Mouse (Mus musculus) lung, embryonic 14.5 days (tissue): ENCODE measurements at regions not wholly inside any gene's neighbourhood (a gene's known extent, or its start where the extent isn't known, plus 50 kb on each side); places are given as distances from the start of the nearest gene placed in this dataset.
"Not testable (repeated sequence)": the region's sequence is repeated elsewhere in the genome, so short reads cannot be mapped to it uniquely, and the experiment has no call there.

Experiments
- ATAC-seq: fragments of 200-750 bp; cut with Nextera tagmentation; 2 replicates; pipeline ENCODE4 v1.8.0; 2017; ENCODE audit warnings: mild to moderate bottlenecking, moderate TSS enrichment, moderate library complexity; ENCODE audit not compliant: insufficient read depth
- DNase-seq: peaks from one replicate; pipeline ENCODE4 v3.0.0-alpha.2; 2015
- H3K27ac ChIP-seq: fragments of 300-500 bp; sonication (generic); 2 replicates; pipeline ENCODE4 v1.5.1; 2014; ENCODE audit warnings: low read depth, mild to moderate bottlenecking, moderate library complexity
- H3K27me3 ChIP-seq: fragments of 300-500 bp; sonication (generic); 2 replicates; pipeline ENCODE4 v1.6.1; 2014; ENCODE audit warnings: low read length, control low read depth; ENCODE audit not compliant: insufficient read depth
- H3K36me3 ChIP-seq: fragments of 300-500 bp; sonication (generic); 2 replicates; pipeline ENCODE4 v1.6.1; 2014; ENCODE audit warnings: control low read depth; ENCODE audit not compliant: insufficient read depth
- H3K4me1 ChIP-seq: fragments of 300-500 bp; sonication (generic); 2 replicates; pipeline ENCODE4 v1.6.1; 2014; ENCODE audit warnings: antibody characterized with exemption, control low read depth; ENCODE audit not compliant: insufficient read depth
- H3K4me2 ChIP-seq: fragments of 300-500 bp; sonication (generic); 2 replicates; pipeline ENCODE4 v1.6.1; 2014; ENCODE audit warnings: mild to moderate bottlenecking
- H3K4me3 ChIP-seq: fragments of 300-500 bp; sonication (generic); 2 replicates; pipeline ENCODE4 v1.5.1; 2014; ENCODE audit warnings: low read depth, low read length
- H3K9ac ChIP-seq: fragments of 300-500 bp; sonication (generic); 2 replicates; pipeline ENCODE4 v1.6.1; 2014
- H3K9me3 ChIP-seq: fragments of 300-500 bp; sonication (generic); 2 replicates; pipeline ENCODE4 v1.6.1; 2016; ENCODE audit warnings: low read depth, low read length, control low read depth
- CTCF ChIP-seq: IDR thresholded peaks from 2 replicates; pipeline ENCODE4 v1.5.1; 2016; ENCODE audit warnings: antibody characterized with exemption, low read depth
- WGBS: fragments of 180-500 bp; shearing (Covaris S2); extraction: QIAGEN DNeasy Blood & Tissue Kit; methylation state at CpG from one replicate; pipeline ENCODE4 v1.1.7; 2014; 5-methylcytosine and 5-hydroxymethylcytosine counted together

- not testable (repeated sequence) for ATAC-seq, H3K4me1 ChIP-seq, H3K27ac ChIP-seq, H3K4me3 ChIP-seq, H3K9me3 ChIP-seq, H3K27me3 ChIP-seq, DNase-seq, H3K4me2 ChIP-seq, H3K36me3 ChIP-seq, H3K9ac ChIP-seq
- 11% methylated on average over 1 of the region's 1 CpGs for WGBS
- TF ChIP-seq CTCF: peak; percentile 32; the same call in 1 of the 2 replicates
Measured at GRCm38 (mm10) chr6:68033608-68034007, 498.0 kb upstream of the Tacstd2 start.

- Histone ChIP-seq H3K36me3 (no peaks in the 10 kb centered on the region), H3K4me1 (no peaks in the 10 kb centered on the region), H3K4me2 (no peak overlapping the region), H3K4me3 (no peak overlapping the region), H3K9me3 (no peaks in the 10 kb centered on the region), H3K9ac (no peak overlapping the region), H3K27me3 (no peaks in the 10 kb centered on the region), H3K27ac (no peak overlapping the region)
- ATAC-seq (no peak), DNase-seq (no peak)
- TF ChIP-seq CTCF: peak; percentile 15; the same call in 1 of the 2 replicates
- 41% methylated on average over 13 of the region's 13 CpGs for WGBS
Measured at GRCm38 (mm10) chr6:68030740-68031139, 495.1 kb upstream of the Tacstd2 start.
